In genomic region chr15:27683206-27683605, GRCm38 (mm10) we compare ENCODE assay signal across 17 mouse cellular contexts. TPM values are rescaled to one million over a fixed set of nuclear protein-coding genes. Genes with fewer than 3 reads are reported as not detected.
A peak's percentile ranks its signal among the peaks of the same experiment; 100 is the strongest.
DNase-seq lines count a peak whose midpoint lies in the region; ATAC-seq and TF ChIP-seq lines count a peak whose summit lies in the region.
"Had no signal": no experiment of that assay in that cellular context is flagged by ENCODE, and none has a peak within 500 bp of the region (broad histone marks: within the 10 kb centered on the region; RNA-seq: fewer than 3 reads in every experiment).

No protein-coding gene starts in this region.

- H3K9ac ChIP-seq in kidney, embryonic 15.5 days, result no peak overlapping the region
- no peak overlapping the region for H3K9ac ChIP-seq in lung, embryonic 16.5 days (ENCODE audit: low read length)
- H3K9ac ChIP-seq in stomach, embryonic 16.5 days (ENCODE audit: low read length), result no peak overlapping the region
- H3K9ac ChIP-seq: forebrain, embryonic 13.5 days; forebrain, postnatal 0 days; heart, embryonic 12.5 days; hindbrain, embryonic 15.5 days had no signal

- H3K36me3 ChIP-seq in kidney, embryonic 15.5 days, result no peaks in the 10 kb centered on the region
- H3K36me3 ChIP-seq in lung, embryonic 16.5 days (ENCODE audit: control insufficient read depth, insufficient read depth, low read length), result no peaks in the 10 kb centered on the region
- H3K36me3 ChIP-seq in stomach, embryonic 16.5 days (ENCODE audit: control insufficient read depth, insufficient read depth, low read length), result no peaks in the 10 kb centered on the region
- H3K36me3 ChIP-seq: heart, embryonic 12.5 days; hindbrain, embryonic 15.5 days had no signal

- H3K27me3 ChIP-seq in kidney, embryonic 15.5 days, result no peaks in the 10 kb centered on the region
- no peaks in the 10 kb centered on the region for H3K27me3 ChIP-seq in lung, embryonic 16.5 days (ENCODE audit: control insufficient read depth, insufficient read depth, low read depth, low read length)
- H3K27me3 ChIP-seq in stomach, embryonic 16.5 days (ENCODE audit: control insufficient read depth, insufficient read depth, low read length), result no peaks in the 10 kb centered on the region
- H3K27me3 ChIP-seq: forebrain, embryonic 13.5 days; hindbrain, embryonic 15.5 days had no signal

- H3K27ac ChIP-seq in kidney, embryonic 15.5 days, result peak overlapping the region; percentile 90
- 0 out of 2 replicates have a peak overlapping the region, but pooled peaks have one; percentile 13 for H3K27ac ChIP-seq in lung, embryonic 16.5 days (ENCODE audit: low read length)
- peak overlapping the region; percentile 70 for H3K27ac ChIP-seq in embryonic fibroblast, embryonic 13.5 days (ENCODE audit: insufficient read depth, low read length)
- H3K27ac ChIP-seq in stomach, embryonic 16.5 days (ENCODE audit: low read length), result peak overlapping the region; percentile 73
- H3K27ac ChIP-seq: forebrain, embryonic 13.5 days; hindbrain, embryonic 15.5 days had no signal

- TF ChIP-seq CTCF in embryonic fibroblast, embryonic 13.5 days (IDR thresholded peaks at IDR 0.05; ENCODE audit: borderline replicate concordance, insufficient read depth, low read length), result no peak

- peak overlapping the region; percentile 37; the same call in 1 of the 2 replicates for H3K4me2 ChIP-seq in kidney, embryonic 15.5 days
- no peak overlapping the region for H3K4me2 ChIP-seq in lung, embryonic 16.5 days (ENCODE audit: low read depth, low read length)
- no peak overlapping the region for H3K4me2 ChIP-seq in stomach, embryonic 16.5 days (ENCODE audit: low read depth, low read length)
- H3K4me2 ChIP-seq: forebrain, embryonic 13.5 days; heart, embryonic 12.5 days; hindbrain, embryonic 15.5 days had no signal

- peaks cover 33% of the 10 kb centered on the region for H3K4me1 ChIP-seq in kidney, embryonic 15.5 days
- H3K4me1 ChIP-seq in lung, embryonic 16.5 days (replicated peaks; ENCODE audit: control insufficient read depth, insufficient read depth, low read length), result peaks cover 3% of the 10 kb centered on the region; the same call in 1 of the 2 replicates
- no peaks in the 10 kb centered on the region; the same call in 1 of the 2 replicates for H3K4me1 ChIP-seq in embryonic fibroblast, embryonic 13.5 days (ENCODE audit: control insufficient read depth, insufficient read depth, low read length)
- peaks cover 16% of the 10 kb centered on the region for H3K4me1 ChIP-seq in stomach, embryonic 16.5 days (ENCODE audit: control insufficient read depth, insufficient read depth, low read length)

- no peak for DNase-seq in kidney, adult 8-10 months
- no peak for DNase-seq in lung, postnatal 25 days (ENCODE audit: low spot score)
- no peak for DNase-seq in spleen, postnatal 36 days (ENCODE audit: low spot score in 2 of 2)
- DNase-seq: adrenal gland, adult 2 months; adrenal gland, postnatal 25 days; cerebellum, adult 2 months; cerebellum, postnatal 10 days; forebrain, postnatal 0 days; gastrocnemius, postnatal 14 days; heart, postnatal 36 days had no signal

- H3K9me3 ChIP-seq in kidney, embryonic 15.5 days (replicated peaks), result no peaks in the 10 kb centered on the region
- no peaks in the 10 kb centered on the region for H3K9me3 ChIP-seq in lung, embryonic 16.5 days (ENCODE audit: control insufficient read depth, low read length)
- no peaks in the 10 kb centered on the region for H3K9me3 ChIP-seq in stomach, embryonic 16.5 days (replicated peaks; ENCODE audit: control insufficient read depth, low read length)
- H3K9me3 ChIP-seq: forebrain, embryonic 13.5 days; heart, embryonic 12.5 days; hindbrain, embryonic 15.5 days had no signal

- no peak for TF ChIP-seq POLR2A in embryonic fibroblast, embryonic 13.5 days (IDR thresholded peaks at IDR 0.05; ENCODE audit: low read depth, low read length)

- ATAC-seq in kidney, embryonic 15.5 days (replicated peaks; ENCODE audit: low FRiP score), result no peak
- no peak for ATAC-seq in lung, embryonic 16.5 days (ENCODE audit: low read depth)
- ATAC-seq in stomach, embryonic 16.5 days (ENCODE audit: insufficient read depth, low FRiP score), result no peak
- ATAC-seq: forebrain, embryonic 13.5 days; forebrain, postnatal 0 days had no signal

- H3K4me3 ChIP-seq in kidney, embryonic 15.5 days (replicated peaks), result no peak overlapping the region
- no peak overlapping the region for H3K4me3 ChIP-seq in lung, embryonic 16.5 days (ENCODE audit: low read length)
- H3K4me3 ChIP-seq in embryonic fibroblast, embryonic 13.5 days (ENCODE audit: insufficient read depth, low read length), result no peak overlapping the region
- no peak overlapping the region for H3K4me3 ChIP-seq in stomach, embryonic 16.5 days (replicated peaks; ENCODE audit: low read length)
- H3K4me3 ChIP-seq: forebrain, embryonic 13.5 days; heart, embryonic 12.5 days; hindbrain, embryonic 15.5 days had no signal

- WGBS in kidney, embryonic 15.5 days, result 40% methylated on average over 1 of the region's 1 CpGs
- 79% methylated on average over 1 of the region's 1 CpGs for WGBS in lung, embryonic 16.5 days
- 59% methylated on average over 1 of the region's 1 CpGs for WGBS in stomach, embryonic 16.5 days

RNA-seq across cellular contexts. Expression of gene Otulinl, which starts 1.8 kb away (rescaled TPM):
- 26.5 and 30.5 TPM in 2 replicates for polyA plus RNA-seq in kidney, embryonic 15.5 days (2015; fragmentation: Nextera tagmentation; extraction: Ambion mirVana)
- 27.5 and 34.8 TPM in 2 replicates for polyA plus RNA-seq in lung, embryonic 16.5 days (2015; fragmentation: Nextera tagmentation; extraction: Ambion mirVana)
- 5.9 and 15.6 TPM in 2 replicates for polyA plus RNA-seq in embryonic fibroblast, embryonic 13.5 days (2011; ENCODE audit: insufficient read length, low read depth, missing spikeins)
- polyA plus RNA-seq in stomach, embryonic 16.5 days (2015; fragmentation: Nextera tagmentation; extraction: Ambion mirVana), result 19.3 and 20.2 TPM in 2 replicates

RNA-seq across cellular contexts. Expression of gene Otulin, which starts 52.7 kb away (rescaled TPM):
- 29.0 and 32.2 TPM in 2 replicates for polyA plus RNA-seq in kidney, embryonic 15.5 days (2015; fragmentation: Nextera tagmentation; extraction: Ambion mirVana)
- 13.0 and 22.4 TPM in 2 replicates for polyA plus RNA-seq in lung, embryonic 16.5 days (2015; fragmentation: Nextera tagmentation; extraction: Ambion mirVana)
- 23.3 and 25.3 TPM in 2 replicates for polyA plus RNA-seq in embryonic fibroblast, embryonic 13.5 days (2011; ENCODE audit: insufficient read length, low read depth, missing spikeins)
- polyA plus RNA-seq in stomach, embryonic 16.5 days (2015; fragmentation: Nextera tagmentation; extraction: Ambion mirVana), result 9.3 and 11.0 TPM in 2 replicates

Comparison
In these comparisons a context has a peak if more than half of its experiments do, and no peak if none do; other contexts are left out.
1. H3K27ac ChIP-seq: peak in every context shown above with its lines; median percentile 90 in kidney, embryonic 15.5 days; 73 in stomach, embryonic 16.5 days; 70 in embryonic fibroblast, embryonic 13.5 days; 13 in lung, embryonic 16.5 days.